Mouse (Mus musculus): ENCODE measurements at regions not wholly inside any gene's neighbourhood (a gene's known extent, or its start where the extent isn't known, plus 50 kb on each side); places are given as distances from the start of the nearest gene placed in this dataset.

DNA sequence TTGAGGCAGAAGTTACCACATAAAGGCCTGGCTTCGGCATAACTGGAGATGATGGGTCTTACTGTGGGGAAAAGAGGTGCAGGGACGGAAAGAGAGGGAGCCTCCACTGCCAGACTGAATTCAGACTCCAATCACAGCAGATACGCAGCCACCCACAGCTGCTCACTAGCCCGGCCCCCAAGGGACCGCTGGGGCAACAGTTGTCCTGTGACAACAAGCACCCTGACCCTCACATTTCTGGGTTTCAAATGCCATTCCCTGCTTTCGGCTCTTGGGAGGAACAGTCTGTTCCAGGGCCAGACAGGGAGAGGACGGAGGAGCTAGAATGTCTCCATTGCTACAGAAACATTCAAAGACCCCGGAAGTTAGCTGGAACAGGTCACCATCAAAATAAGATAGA is 75.0 kb upstream of the Errfi1 start:
- 79% methylated on average over 8 of the region's 8 CpGs for WGBS
- TF ChIP-seq POLR2A (IDR thresholded peaks at IDR 0.05; ENCODE audit: low read depth, low read length) = no peak
- TF ChIP-seq CTCF (IDR thresholded peaks at IDR 0.05; ENCODE audit: extremely low read depth, insufficient read length, insufficient replicate concordance, low read depth, low read length) = no peak
- Histone ChIP-seq H3K27ac (ENCODE audit: insufficient read depth, low read depth, low read length) (no peak overlapping the region), H3K4me1 (ENCODE audit: control insufficient read depth, insufficient read depth, insufficient read length, low read length) (peaks cover 7% of the 10 kb centered on the region; the same call in 1 of the 2 replicates), H3K4me3 (ENCODE audit: low read depth, low read length) (no peak overlapping the region), H3K36me3 (ENCODE audit: control insufficient read depth, insufficient read depth, low read length) (no peaks in the 10 kb centered on the region), H3K27me3 (ENCODE audit: control insufficient read depth, insufficient read depth, low read length) (no peaks in the 10 kb centered on the region)

DNA sequence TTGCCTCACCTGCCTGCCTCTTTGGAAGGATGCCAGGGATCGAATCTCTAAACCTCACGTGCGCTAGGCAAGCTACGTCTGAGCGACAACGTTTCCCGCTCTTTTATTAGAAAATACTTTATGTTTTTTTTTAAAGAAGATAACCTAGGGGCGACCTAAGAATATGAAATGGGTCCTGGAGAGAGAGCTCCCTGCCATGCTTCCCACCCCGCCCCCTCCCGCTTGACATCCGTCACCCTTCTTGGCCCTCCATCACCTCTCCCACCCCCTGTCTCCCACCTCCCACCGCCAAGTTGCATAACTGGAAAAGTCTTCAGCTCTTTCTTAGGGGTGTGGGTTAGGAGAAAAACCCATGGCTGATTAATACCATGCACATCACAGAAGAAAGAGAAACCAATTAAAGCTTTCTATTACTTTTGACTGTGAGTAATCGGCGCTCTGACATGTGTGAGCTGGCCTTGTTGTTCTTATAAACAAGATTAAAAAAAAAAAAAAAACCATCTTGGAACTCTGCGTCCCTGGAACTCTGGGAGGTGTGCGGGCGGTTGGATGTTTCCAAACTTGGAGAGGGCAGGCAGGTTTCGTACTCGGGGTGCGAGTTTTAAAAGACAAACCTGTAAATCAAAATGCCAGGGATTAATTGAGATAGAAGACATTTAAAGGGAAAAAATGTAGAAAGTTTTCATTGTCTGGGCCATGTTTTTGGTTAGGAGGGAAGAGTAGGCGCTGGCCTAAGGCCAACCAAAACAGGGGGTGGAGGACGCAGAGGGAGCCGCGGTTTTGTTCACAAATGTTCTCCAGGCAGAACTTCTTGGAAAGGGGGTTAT is 77.8 kb upstream of the Errfi1 start:
- Histone ChIP-seq H3K4me3 (ENCODE audit: low read depth, low read length) (no peak overlapping the region), H3K4me1 (ENCODE audit: control insufficient read depth, insufficient read depth, insufficient read length, low read length) (no peaks in the 10 kb centered on the region), H3K27me3 (ENCODE audit: control insufficient read depth, insufficient read depth, low read length) (no peaks in the 10 kb centered on the region), H3K36me3 (ENCODE audit: control insufficient read depth, insufficient read depth, low read length) (no peaks in the 10 kb centered on the region), H3K27ac (ENCODE audit: insufficient read depth, low read depth, low read length) (peak overlapping the region; percentile 8; the same call in 1 of the 2 replicates)
- 74% methylated on average over 24 of the region's 24 CpGs for WGBS
- TF ChIP-seq POLR2A (IDR thresholded peaks at IDR 0.05; ENCODE audit: low read depth, low read length) (no peak), CTCF (IDR thresholded peaks at IDR 0.05; ENCODE audit: extremely low read depth, insufficient read length, insufficient replicate concordance, low read depth, low read length) (no peak)

DNA sequence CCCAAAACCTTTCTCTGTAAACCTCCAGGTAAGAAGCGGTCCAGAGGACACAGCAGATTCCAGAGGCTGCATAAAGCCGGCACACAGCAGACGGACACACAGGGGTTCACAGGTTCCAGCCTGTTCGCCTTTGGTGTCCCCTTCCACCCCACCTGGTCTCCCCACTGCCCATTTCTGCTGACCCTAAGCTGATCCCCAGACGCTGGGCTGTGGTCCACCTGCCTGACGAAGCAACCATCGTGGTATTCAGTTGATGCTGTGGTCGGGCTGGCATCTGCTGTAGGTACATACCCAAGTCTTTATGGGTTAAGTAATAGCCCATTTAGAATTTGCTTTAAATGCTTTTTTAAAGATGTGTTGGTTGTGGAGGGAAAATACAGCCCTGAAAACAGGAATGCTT is 78.4 kb upstream of the Errfi1 start:
- Histone ChIP-seq H3K27ac (ENCODE audit: insufficient read depth, low read depth, low read length) (no peak overlapping the region), H3K27me3 (ENCODE audit: control insufficient read depth, insufficient read depth, low read length) (no peaks in the 10 kb centered on the region), H3K4me1 (ENCODE audit: control insufficient read depth, insufficient read depth, insufficient read length, low read length) (no peaks in the 10 kb centered on the region), H3K4me3 (ENCODE audit: low read depth, low read length) (no peak overlapping the region), H3K36me3 (ENCODE audit: control insufficient read depth, insufficient read depth, low read length) (no peaks in the 10 kb centered on the region)
- TF ChIP-seq POLR2A (IDR thresholded peaks at IDR 0.05; ENCODE audit: low read depth, low read length) = no peak
- TF ChIP-seq CTCF (IDR thresholded peaks at IDR 0.05; ENCODE audit: extremely low read depth, insufficient read length, insufficient replicate concordance, low read depth, low read length) = no peak
- 93% methylated on average over 8 of the region's 8 CpGs for WGBS

DNA sequence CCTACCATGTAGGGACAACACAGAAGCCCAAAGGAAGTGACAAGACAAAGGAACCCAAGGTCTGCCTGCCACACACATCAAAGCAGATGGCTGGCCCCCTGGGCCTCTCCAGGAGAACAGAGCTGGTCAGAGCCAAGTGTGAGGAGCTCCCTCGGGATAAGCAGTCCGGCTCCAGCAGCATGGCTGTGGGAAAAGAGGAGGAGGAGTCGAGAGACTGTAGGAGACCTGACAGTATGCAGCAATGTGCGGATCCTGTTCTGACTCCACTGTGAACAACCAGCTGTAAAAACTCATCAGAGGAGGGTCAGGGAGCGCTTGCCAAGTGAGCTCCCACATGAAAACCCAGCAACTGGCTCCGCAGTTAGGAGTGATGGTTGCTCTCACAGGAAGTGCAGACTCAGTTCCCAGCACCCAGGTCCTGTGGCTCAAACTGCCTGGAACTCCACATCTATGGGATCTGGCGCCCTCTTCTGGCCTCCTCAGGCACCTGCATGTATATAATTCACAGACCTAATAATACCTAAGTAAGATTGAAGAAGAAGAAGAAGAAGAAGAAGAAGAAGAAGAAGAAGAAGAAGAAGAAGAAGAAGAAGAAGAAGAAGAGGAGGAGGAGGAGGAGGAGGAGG is 79.3 kb upstream of the Errfi1 start:
- no peaks in the 10 kb centered on the region for H3K27me3 ChIP-seq (ENCODE audit: control insufficient read depth, insufficient read depth, low read length)
- no peaks in the 10 kb centered on the region for H3K36me3 ChIP-seq (ENCODE audit: control insufficient read depth, insufficient read depth, low read length)
- H3K4me1 ChIP-seq (ENCODE audit: control insufficient read depth, insufficient read depth, insufficient read length, low read length) = no peaks in the 10 kb centered on the region
- TF ChIP-seq POLR2A (IDR thresholded peaks at IDR 0.05; ENCODE audit: low read depth, low read length) (no peak), CTCF (IDR thresholded peaks at IDR 0.05; ENCODE audit: extremely low read depth, insufficient read length, insufficient replicate concordance, low read depth, low read length) (peak; percentile 38; the same call in 1 of the 2 replicates)
- WGBS = 89% methylated on average over 7 of the region's 7 CpGs
- H3K4me3 ChIP-seq (ENCODE audit: low read depth, low read length) = no peak overlapping the region
- H3K27ac ChIP-seq (ENCODE audit: insufficient read depth, low read depth, low read length) = no peak overlapping the region

DNA sequence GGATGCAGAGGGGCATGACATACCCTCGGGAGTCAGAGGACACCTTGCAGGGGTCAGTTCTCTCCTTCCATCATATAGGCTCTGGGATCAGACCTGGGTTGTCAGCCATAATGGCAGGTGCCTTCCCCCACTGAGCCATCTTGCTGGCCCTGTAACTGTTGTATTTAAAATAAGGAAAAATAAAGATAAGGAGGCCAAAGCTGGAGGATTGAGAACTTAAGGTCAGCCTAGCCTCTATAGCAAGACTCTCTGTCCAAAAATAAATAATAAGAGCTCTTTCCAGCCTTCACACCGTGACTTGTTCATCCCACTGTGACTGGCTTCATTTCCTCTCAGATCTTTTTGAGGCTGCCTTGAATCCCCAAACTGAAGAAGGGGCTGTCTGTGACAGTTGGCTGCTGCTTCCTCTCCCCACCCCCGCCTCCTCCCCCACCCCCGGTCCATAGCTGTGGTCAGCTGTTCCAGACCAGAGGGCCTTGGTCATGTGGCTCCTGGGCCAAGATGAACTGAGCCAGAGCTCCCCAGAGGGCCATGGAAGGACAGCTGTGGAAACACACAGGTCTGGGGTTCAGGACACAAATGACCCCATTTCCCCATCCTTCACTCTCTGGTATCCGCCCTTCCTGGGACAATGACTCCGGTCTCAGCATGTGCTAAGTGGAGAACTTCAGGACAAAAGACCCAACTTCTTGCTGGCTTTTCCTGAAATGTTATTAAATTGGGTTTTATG is 81.6 kb upstream of the Errfi1 start:
- TF ChIP-seq POLR2A (IDR thresholded peaks at IDR 0.05; ENCODE audit: low read depth, low read length) = no peak
- TF ChIP-seq CTCF (IDR thresholded peaks at IDR 0.05; ENCODE audit: extremely low read depth, insufficient read length, insufficient replicate concordance, low read depth, low read length) = no peak
- WGBS = 79% methylated on average over 6 of the region's 6 CpGs
- Histone ChIP-seq H3K27ac (ENCODE audit: insufficient read depth, low read depth, low read length) (no peak overlapping the region), H3K36me3 (ENCODE audit: control insufficient read depth, insufficient read depth, low read length) (no peaks in the 10 kb centered on the region), H3K4me1 (ENCODE audit: control insufficient read depth, insufficient read depth, insufficient read length, low read length) (no peaks in the 10 kb centered on the region), H3K4me3 (ENCODE audit: low read depth, low read length) (no peak overlapping the region), H3K27me3 (ENCODE audit: control insufficient read depth, insufficient read depth, low read length) (no peaks in the 10 kb centered on the region)

DNA sequence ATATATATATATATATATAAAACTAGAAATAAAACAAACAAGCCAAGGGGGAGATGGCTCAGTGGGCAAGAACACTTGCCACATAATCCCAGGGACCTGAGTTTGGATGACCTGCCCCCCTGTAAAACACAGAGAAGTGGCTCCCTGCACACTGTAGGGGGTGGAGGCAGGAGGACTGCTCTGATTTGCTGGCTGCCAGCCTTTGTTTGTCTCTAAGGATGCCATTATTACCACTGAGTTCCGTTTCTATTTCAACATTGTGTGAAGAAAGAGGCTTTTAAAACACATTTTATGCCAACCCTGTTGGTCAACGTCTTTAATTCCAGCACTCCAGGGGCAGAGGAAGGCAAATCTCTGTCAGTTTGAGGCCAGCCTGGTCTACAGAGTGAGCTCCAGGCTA is 82.2 kb upstream of the Errfi1 start:
- WGBS = 68% methylated on average over 2 of the region's 2 CpGs
- Histone ChIP-seq H3K27me3 (ENCODE audit: control insufficient read depth, insufficient read depth, low read length) (no peaks in the 10 kb centered on the region), H3K4me3 (ENCODE audit: low read depth, low read length) (no peak overlapping the region), H3K27ac (ENCODE audit: insufficient read depth, low read depth, low read length) (no peak overlapping the region), H3K36me3 (ENCODE audit: control insufficient read depth, insufficient read depth, low read length) (no peaks in the 10 kb centered on the region), H3K4me1 (ENCODE audit: control insufficient read depth, insufficient read depth, insufficient read length, low read length) (no peaks in the 10 kb centered on the region)
- no peak for TF ChIP-seq POLR2A (IDR thresholded peaks at IDR 0.05; ENCODE audit: low read depth, low read length)
- TF ChIP-seq CTCF (IDR thresholded peaks at IDR 0.05; ENCODE audit: extremely low read depth, insufficient read length, insufficient replicate concordance, low read depth, low read length) = no peak

DNA sequence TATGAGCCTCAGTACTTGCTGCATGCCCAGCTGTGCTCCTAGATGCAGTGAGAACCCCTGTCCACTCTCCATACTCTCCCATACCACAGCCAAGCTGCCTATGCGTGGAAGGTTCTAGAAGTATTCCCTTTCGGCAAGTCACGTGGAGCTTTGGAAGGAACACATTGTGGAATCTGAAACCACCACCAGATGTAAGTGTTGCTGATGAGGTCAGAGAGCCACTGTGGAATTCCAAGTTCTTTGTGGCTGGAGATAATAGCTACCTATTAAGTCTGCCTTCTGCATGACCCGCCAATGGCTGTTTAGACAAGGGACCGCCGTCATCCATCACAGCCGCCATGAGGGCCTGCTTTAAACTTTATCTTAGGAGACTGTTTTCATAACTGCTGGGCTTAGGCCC is 84.7 kb upstream of the Errfi1 start:
- WGBS = 68% methylated on average over 7 of the region's 7 CpGs
- H3K4me1 ChIP-seq (ENCODE audit: control insufficient read depth, insufficient read depth, insufficient read length, low read length) = no peaks in the 10 kb centered on the region

More for the DNA sequence above, 84.7 kb upstream of the Errfi1 start:
- Histone ChIP-seq H3K27ac (ENCODE audit: insufficient read depth, low read depth, low read length) (no peak overlapping the region), H3K27me3 (ENCODE audit: control insufficient read depth, insufficient read depth, low read length) (no peaks in the 10 kb centered on the region), H3K36me3 (ENCODE audit: control insufficient read depth, insufficient read depth, low read length) (no peaks in the 10 kb centered on the region), H3K4me3 (ENCODE audit: low read depth, low read length) (no peak overlapping the region)
- no peak for TF ChIP-seq POLR2A (IDR thresholded peaks at IDR 0.05; ENCODE audit: low read depth, low read length)
- no peak for TF ChIP-seq CTCF (IDR thresholded peaks at IDR 0.05; ENCODE audit: extremely low read depth, insufficient read length, insufficient replicate concordance, low read depth, low read length)
